Mouse (Mus musculus): ENCODE measurements around the gene Srrm3.

The Srrm3 gene

DNA sequence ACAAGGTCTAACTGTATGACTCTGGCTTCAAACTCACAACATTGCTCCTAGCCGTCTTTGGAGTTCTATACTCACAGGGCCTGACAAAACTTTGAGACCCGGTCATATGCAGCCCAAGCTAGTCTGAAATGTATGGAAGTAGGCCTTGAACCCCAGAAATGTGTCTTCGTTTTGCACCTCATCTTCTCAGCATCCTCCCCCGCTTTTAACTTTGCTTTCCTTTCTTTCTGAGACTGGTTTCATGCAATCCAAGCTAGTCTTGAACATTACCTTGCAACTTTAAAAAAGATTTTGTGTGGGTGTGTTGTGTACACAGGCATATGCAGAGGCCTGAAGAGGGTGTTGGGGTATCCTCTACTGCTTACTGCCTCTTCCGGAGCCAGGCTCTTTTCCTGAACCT is 97.6 kb downstream of the Srrm3 start:
- no peak for DNase-seq (ENCODE audit: low read depth, low spot score)

GRCm38 (mm10) chr5:135905320-135906225 is 98.9 kb downstream of the Srrm3 start:
- DNase-seq (ENCODE audit: low read depth, low spot score): no peak

DNA sequence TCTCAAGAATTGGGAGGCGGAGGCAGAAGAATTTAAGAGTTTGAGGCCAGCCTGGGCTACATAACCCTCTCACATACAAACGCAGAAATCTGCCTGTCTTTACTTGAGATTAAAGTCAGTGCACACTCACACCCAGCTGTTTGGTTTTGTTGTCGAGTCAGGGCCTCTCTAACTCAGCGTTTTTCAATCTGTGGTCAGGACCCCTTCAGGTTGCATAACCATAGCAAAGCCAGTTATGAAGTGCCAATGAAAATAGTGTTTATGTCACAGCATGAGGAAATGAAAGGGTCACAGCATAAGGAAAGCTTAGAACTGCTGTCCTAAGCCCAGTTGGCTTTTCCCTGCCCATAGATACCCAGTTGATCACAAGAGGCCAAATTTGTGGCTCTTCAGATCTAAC is 100.2 kb downstream of the Srrm3 start:
- DNase-seq (ENCODE audit: low read depth, low spot score): no peak

GRCm38 (mm10) chr5:135907256-135907655 is 100.6 kb downstream of the Srrm3 start:
- DNase-seq (ENCODE audit: low read depth, low spot score): no peak

- no peak for DNase-seq (ENCODE audit: low read depth, low spot score)
Measured at GRCm38 (mm10) chr5:135908185-135908584, 101.5 kb downstream of the Srrm3 start.

DNA sequence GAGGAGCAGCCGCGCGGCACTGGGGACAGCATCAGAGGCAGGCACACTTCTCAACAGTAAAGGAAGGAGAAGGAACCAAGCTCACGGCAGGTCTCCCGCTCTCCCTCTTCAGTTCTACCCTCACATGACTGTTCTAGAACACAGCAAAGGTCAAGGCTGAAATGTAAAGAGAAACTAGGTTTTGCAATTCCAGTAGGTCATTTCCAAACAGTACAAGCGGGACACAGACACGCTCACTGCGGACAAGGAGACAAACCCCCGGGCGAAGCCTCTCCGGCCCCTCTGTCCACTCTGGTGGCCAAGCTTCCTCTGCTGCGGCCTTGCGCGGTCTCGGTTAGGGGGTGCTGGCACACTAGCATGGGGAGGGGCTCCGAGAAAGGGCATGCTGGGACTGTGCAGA is 102.3 kb downstream of the Srrm3 start:
- DNase-seq (ENCODE audit: low read depth, low spot score): no peak

DNA sequence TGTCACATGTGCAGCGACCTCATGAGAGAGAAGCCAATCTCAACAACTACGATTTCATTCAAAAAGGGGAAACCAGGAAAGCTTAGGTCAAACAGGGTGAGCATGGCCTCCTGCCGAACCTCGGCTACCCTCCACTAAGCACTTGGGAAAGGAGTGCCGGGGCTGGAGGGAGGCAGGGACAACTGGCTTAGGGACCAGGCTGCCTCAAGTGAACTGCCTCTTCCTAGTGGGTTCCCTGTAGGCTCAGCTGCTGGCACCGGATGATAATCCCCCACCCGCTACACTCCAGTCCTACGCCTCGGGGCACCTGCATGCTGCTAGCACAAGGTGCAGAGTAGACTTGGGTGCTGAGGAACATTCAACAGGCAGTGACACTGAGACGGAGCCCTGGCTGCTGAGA is 103.0 kb downstream of the Srrm3 start:
- DNase-seq (ENCODE audit: low read depth, low spot score): no peak

GRCm38 (mm10) chr5:135910813-135911212 is 104.1 kb downstream of the Srrm3 start:
- DNase-seq (ENCODE audit: low read depth, low spot score): no peak

- no peak for DNase-seq (ENCODE audit: low read depth, low spot score)
Measured at GRCm38 (mm10) chr5:135911633-135912220, 105.0 kb downstream of the Srrm3 start.

GRCm38 (mm10) chr5:135913201-135913600 is 106.5 kb downstream of the Srrm3 start:
- no peak for DNase-seq (ENCODE audit: low read depth, low spot score)

DNA sequence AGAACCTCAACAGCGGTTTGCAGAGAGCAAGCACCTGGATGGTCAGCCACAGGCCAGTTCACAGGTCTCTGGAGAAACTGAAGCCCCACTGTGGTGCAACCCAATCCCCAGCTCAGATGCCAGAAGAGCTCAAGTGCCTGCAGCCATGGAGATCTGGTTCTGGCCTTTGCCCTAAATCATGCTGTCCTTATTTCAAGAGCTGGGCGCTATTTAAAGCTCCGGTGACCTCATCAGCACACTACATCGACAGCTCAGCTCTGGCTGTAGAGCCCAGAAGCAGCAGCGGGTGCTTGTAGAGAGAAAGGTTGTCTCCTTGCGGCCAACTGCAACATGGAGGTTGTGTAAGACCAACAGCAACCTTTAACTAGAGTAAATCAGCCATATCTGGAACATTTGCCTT is 107.5 kb downstream of the Srrm3 start:
- no peak for DNase-seq (ENCODE audit: low read depth, low spot score)

DNA sequence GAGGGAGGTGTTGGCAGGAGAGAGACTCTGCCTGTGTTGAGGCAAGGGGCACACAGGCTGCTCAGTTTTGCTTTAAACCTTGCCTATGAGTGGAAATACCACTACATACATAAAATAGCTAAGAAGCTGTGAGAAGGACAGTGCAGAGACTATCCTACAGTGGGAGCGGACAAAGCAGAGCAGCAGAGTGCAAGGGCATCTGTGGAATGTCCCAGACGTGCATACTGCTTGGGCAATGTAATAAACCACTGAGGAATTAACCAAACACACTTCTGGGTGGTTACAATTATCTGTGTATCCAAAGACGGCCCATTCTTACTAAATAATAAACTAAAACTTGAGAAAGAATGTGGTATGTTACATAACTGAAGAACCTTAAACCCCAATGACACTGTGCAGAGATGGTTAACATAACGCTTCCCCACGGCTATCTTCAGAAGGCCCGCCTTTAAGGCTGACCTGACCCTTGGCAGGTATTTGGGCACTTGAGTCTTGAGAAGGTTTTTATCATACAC is 109.4 kb downstream of the Srrm3 start:
- DNase-seq (ENCODE audit: low read depth, low spot score): no peak

DNA sequence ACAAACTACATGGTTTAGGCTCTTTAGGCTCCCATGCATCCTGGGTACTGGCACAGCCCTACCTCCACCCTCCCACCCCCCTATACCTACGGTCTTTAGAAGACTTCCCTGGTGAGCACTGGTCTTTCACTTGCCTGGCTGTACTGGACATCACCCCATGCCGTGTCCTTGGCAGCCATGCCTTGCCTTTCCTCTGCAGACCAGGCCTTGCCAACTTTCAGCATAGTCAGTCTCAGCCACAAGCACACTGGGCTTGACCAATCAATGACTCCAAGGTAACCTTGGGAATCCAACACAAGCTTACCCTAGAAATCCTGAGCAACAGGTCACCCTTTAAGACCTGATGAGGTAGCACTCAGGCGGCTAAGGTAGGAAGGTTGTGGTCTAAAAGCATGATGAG is 109.9 kb downstream of the Srrm3 start:
- DNase-seq (ENCODE audit: low read depth, low spot score): no peak

- no peak for DNase-seq (ENCODE audit: low read depth, low spot score)
Measured at GRCm38 (mm10) chr5:135917327-135918058, 110.8 kb downstream of the Srrm3 start.

DNA sequence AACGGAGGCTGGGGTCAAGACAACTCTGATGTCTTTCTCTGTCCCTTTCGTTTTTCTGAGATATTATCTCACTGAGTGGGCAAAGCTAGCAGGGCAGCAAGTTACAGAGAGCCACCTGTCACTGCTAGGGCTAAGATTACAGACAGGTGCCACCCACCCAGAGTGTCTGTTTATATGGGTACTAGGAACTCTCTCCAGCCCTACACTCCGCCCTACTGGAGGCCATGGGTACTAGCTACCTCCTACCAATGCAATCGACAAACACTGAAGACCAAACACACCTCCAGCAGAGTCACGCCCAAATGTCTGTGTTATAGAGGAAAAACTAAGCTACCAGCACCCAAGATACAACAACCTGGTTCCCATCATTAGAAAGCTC is 111.4 kb downstream of the Srrm3 start:
- DNase-seq (ENCODE audit: low read depth, low spot score): no peak

GRCm38 (mm10) chr5:135918593-135918992 is 111.9 kb downstream of the Srrm3 start:
- DNase-seq (ENCODE audit: low read depth, low spot score): no peak

DNA sequence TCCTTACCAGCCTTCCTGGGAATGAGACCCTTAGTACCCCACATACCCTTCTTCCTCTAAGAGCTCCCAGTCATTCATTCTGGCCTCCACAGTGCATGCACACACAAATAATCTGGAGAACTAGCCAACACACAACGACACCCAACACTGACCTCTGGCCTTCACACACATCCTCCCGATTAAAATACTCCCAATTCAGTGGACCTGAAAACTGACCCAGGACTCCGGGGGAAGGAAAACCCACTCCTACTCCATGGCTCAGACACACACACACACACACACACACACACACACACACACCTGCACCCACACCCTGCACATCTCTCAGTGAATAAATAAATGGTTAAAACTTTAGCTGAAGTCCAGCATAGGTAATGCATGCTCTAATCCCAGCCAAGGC is 113.2 kb downstream of the Srrm3 start:
- no peak for DNase-seq (ENCODE audit: low read depth, low spot score)

- DNase-seq (ENCODE audit: low read depth, low spot score): no peak
Measured at GRCm38 (mm10) chr5:135923901-135924300, 117.2 kb downstream of the Srrm3 start.

Measured in brain, embryonic 18.5 days (tissue).